Mouse (Mus musculus): ENCODE data around the gene Zbtb20. TPM values are rescaled to one million over a fixed set of nuclear protein-coding genes. Genes with fewer than 3 reads are reported as not detected.

The Zbtb20 gene
- polyA plus RNA-seq, 1 experiment from 2014 or later: 15.4 TPM

DNA sequence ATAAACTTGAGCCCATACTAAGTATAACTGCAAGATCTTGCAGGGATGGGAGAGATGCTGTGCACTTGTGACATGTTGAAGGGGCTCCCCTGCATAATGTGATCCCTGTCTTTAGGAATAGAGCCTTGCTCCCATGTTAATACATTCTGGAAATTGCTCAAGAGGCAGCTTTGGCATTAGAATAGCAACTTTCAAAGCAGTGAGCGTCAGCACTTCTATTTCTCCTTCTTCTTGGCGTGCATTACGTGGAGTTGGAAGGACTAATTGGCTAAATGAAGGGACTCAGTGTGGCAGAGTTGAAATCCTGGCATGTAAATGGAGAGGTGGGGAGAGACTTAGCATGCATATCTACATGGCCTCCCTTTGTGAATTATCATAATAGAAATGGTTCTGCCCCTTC, 658.4 kb downstream of the Zbtb20 start:
- H3K27me3 ChIP-seq (ENCODE audit: control insufficient read depth, insufficient read depth, low read length): no peaks in the 10 kb centered on the region
- WGBS: 92% methylated on average over 3 of the region's 3 CpGs
- no peak for DNase-seq (ENCODE audit: low spot score)
- no peak overlapping the region for H3K9ac ChIP-seq (replicated peaks; ENCODE audit: low read length)
- no peak overlapping the region for H3K27ac ChIP-seq (replicated peaks; ENCODE audit: low read depth, low read length)
- H3K36me3 ChIP-seq (replicated peaks; ENCODE audit: control insufficient read depth, insufficient read depth, low read depth, low read length): no peaks in the 10 kb centered on the region
- no peaks in the 10 kb centered on the region for H3K4me1 ChIP-seq (ENCODE audit: control insufficient read depth, insufficient read depth, low read length)
- no peak overlapping the region for H3K4me2 ChIP-seq (ENCODE audit: low read depth, low read length)
- H3K4me3 ChIP-seq (ENCODE audit: low read depth, low read length): no peak overlapping the region
- ATAC-seq (replicated peaks; ENCODE audit: insufficient number of reproducible peaks, low FRiP score, low TSS enrichment, low read depth): no peak
- H3K9me3 ChIP-seq (replicated peaks; ENCODE audit: control insufficient read depth, low read length): no peaks in the 10 kb centered on the region

DNA sequence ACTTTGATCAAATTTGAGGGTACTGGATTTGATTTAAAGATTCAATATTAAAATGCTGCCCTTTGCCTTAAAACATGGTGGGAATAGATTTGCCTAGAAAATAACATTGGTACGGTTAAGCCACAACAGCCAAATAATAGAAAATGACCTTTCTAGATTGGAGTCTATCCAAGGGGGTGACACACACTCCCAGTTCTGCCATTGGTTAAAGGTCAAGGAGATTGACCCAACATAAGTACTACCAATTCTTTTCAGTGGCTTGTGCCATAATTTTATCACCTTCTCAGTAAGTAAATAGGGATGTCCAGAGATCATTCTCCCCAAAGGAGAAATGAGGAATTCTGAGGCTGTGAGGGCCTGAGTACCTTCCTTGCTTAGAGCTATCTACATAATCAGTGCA, 660.2 kb downstream of the Zbtb20 start:
- H3K4me2 ChIP-seq (ENCODE audit: low read depth, low read length): no peak overlapping the region
- H3K27ac ChIP-seq (replicated peaks; ENCODE audit: low read depth, low read length): no peak overlapping the region
- 92% methylated on average over 1 of the region's 1 CpGs for WGBS
- H3K27me3 ChIP-seq (ENCODE audit: control insufficient read depth, insufficient read depth, low read length): no peaks in the 10 kb centered on the region
- no peak overlapping the region for H3K9ac ChIP-seq (replicated peaks; ENCODE audit: low read length)
- ATAC-seq (replicated peaks; ENCODE audit: insufficient number of reproducible peaks, low FRiP score, low TSS enrichment, low read depth): no peak
- H3K36me3 ChIP-seq (replicated peaks; ENCODE audit: control insufficient read depth, insufficient read depth, low read depth, low read length): no peaks in the 10 kb centered on the region
- DNase-seq (ENCODE audit: low spot score): no peak
- H3K4me3 ChIP-seq (ENCODE audit: low read depth, low read length): no peak overlapping the region
- no peaks in the 10 kb centered on the region for H3K4me1 ChIP-seq (ENCODE audit: control insufficient read depth, insufficient read depth, low read length)
- no peaks in the 10 kb centered on the region for H3K9me3 ChIP-seq (replicated peaks; ENCODE audit: control insufficient read depth, low read length)

DNA sequence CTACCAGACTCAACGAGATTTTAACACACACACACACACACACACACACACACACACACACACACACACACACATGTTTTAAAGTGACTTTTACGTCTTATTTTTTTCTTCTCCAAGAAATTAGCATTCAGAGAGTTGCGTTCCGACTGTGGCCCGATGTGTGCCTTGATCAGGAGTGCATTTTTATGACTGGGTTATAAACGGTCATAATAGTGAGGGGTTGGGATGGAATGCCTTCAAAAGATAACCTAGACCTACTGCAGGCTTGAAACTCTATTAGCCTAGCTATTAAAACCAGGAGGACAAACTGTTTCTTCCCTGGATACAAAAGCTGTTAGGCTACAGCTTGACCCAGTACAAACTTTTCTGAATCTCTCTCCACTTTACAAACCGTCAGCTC, 661.5 kb downstream of the Zbtb20 start:
- no peak overlapping the region for H3K4me3 ChIP-seq (ENCODE audit: low read depth, low read length)
- no peak overlapping the region for H3K4me2 ChIP-seq (ENCODE audit: low read depth, low read length)
- no peaks in the 10 kb centered on the region for H3K27me3 ChIP-seq (ENCODE audit: control insufficient read depth, insufficient read depth, low read length)
- no peak overlapping the region for H3K27ac ChIP-seq (replicated peaks; ENCODE audit: low read depth, low read length)
- no peak for DNase-seq (ENCODE audit: low spot score)
- H3K36me3 ChIP-seq (replicated peaks; ENCODE audit: control insufficient read depth, insufficient read depth, low read depth, low read length): no peaks in the 10 kb centered on the region
- 82% methylated on average over 7 of the region's 7 CpGs for WGBS
- ATAC-seq (replicated peaks; ENCODE audit: insufficient number of reproducible peaks, low FRiP score, low TSS enrichment, low read depth): no peak
- no peaks in the 10 kb centered on the region for H3K4me1 ChIP-seq (ENCODE audit: control insufficient read depth, insufficient read depth, low read length)
- H3K9me3 ChIP-seq (replicated peaks; ENCODE audit: control insufficient read depth, low read length): no peaks in the 10 kb centered on the region
- H3K9ac ChIP-seq (replicated peaks; ENCODE audit: low read length): no peak overlapping the region

DNA sequence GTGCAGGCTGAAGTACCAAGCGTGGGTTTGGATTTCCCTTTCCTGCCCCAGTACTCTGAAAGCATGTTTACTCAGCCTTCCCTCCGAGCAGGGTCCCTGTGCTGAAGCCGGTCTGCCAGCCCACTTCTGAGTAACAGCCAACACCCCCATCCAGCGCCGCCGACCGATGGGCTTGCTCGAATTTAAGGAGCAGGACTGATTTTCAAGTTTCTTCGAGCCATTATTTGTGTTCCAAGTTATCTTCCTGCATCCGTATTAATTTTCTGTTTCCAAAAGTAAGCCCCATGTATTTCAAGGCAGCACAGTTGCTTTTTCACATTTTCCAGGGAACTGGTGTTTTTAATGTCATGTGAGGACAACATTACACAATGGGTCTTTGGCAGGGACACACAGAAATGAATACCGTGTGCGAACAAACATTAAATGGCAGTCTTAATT, 664.0 kb downstream of the Zbtb20 start:
- Histone ChIP-seq H3K4me3 (ENCODE audit: low read depth, low read length) (no peak overlapping the region), H3K4me2 (ENCODE audit: low read depth, low read length) (no peak overlapping the region), H3K27ac (replicated peaks; ENCODE audit: low read depth, low read length) (no peak overlapping the region), H3K9me3 (replicated peaks; ENCODE audit: control insufficient read depth, low read length) (no peaks in the 10 kb centered on the region), H3K36me3 (replicated peaks; ENCODE audit: control insufficient read depth, insufficient read depth, low read depth, low read length) (no peaks in the 10 kb centered on the region), H3K27me3 (ENCODE audit: control insufficient read depth, insufficient read depth, low read length) (no peaks in the 10 kb centered on the region), H3K9ac (replicated peaks; ENCODE audit: low read length) (no peak overlapping the region), H3K4me1 (ENCODE audit: control insufficient read depth, insufficient read depth, low read length) (no peaks in the 10 kb centered on the region)
- no peak for ATAC-seq (replicated peaks; ENCODE audit: insufficient number of reproducible peaks, low FRiP score, low TSS enrichment, low read depth)
- DNase-seq (ENCODE audit: low spot score): no peak
- 83% methylated on average over 12 of the region's 12 CpGs for WGBS

DNA sequence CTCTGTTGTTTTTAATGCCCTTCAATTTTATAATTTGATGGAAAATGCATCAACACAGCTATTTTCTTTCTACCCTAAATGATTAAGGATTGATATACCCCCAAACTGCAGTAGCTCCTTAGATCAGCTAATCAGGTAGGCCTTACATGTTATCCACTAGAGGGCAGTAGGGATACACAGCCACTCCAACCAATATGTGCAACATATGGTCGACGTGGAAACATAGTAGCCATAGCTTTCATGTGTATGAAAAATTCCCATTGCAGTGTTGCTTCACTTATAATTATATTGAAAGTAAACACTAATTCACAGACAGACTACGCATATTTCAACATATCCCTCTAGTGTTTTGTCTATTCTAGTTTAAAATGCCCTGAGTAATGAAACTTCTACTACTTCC, 664.4 kb downstream of the Zbtb20 start:
- H3K4me3 ChIP-seq (ENCODE audit: low read depth, low read length): no peak overlapping the region
- ATAC-seq (replicated peaks; ENCODE audit: insufficient number of reproducible peaks, low FRiP score, low TSS enrichment, low read depth): no peak
- no peaks in the 10 kb centered on the region for H3K9me3 ChIP-seq (replicated peaks; ENCODE audit: control insufficient read depth, low read length)
- no peak overlapping the region for H3K4me2 ChIP-seq (ENCODE audit: low read depth, low read length)
- H3K9ac ChIP-seq (replicated peaks; ENCODE audit: low read length): no peak overlapping the region
- no peaks in the 10 kb centered on the region for H3K27me3 ChIP-seq (ENCODE audit: control insufficient read depth, insufficient read depth, low read length)
- no peaks in the 10 kb centered on the region for H3K36me3 ChIP-seq (replicated peaks; ENCODE audit: control insufficient read depth, insufficient read depth, low read depth, low read length)
- H3K27ac ChIP-seq (replicated peaks; ENCODE audit: low read depth, low read length): no peak overlapping the region
- DNase-seq (ENCODE audit: low spot score): peak; percentile 75
- H3K4me1 ChIP-seq (ENCODE audit: control insufficient read depth, insufficient read depth, low read length): no peaks in the 10 kb centered on the region
- 19% methylated on average over 3 of the region's 3 CpGs for WGBS

DNA sequence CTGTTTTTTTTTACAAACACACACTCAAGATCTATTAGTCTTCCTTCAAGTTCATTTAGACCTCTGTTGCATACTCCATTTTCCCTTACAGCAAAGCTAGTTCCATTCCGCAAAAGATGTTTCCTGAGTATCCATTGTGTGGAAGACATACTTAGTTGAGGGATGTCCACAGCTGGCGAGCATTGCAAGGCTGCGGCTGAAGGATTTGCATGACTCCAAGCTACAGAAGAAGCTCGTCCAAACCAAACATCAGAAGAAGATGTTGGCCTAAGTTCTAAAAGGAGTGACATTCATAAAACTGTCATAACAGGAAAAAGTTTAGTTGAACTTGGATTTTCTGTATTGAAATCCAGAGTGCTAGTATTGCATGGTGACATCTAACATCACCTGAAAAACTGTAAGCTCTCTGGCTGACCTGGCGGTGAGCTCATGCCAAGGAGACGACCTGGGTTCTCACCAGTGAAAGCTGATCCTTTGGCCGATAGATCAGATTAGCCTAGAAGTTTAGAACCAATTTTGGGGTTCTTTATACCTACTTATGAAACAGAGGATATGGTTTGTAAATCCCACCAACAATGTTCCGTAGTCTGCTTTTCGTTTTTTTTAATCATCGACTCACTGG, 665.0 kb downstream of the Zbtb20 start:
- ATAC-seq (replicated peaks; ENCODE audit: insufficient number of reproducible peaks, low FRiP score, low TSS enrichment, low read depth): no peak
- H3K27ac ChIP-seq (replicated peaks; ENCODE audit: low read depth, low read length): no peak overlapping the region
- no peaks in the 10 kb centered on the region for H3K4me1 ChIP-seq (ENCODE audit: control insufficient read depth, insufficient read depth, low read length)
- H3K4me2 ChIP-seq (ENCODE audit: low read depth, low read length): no peak overlapping the region
- no peaks in the 10 kb centered on the region for H3K9me3 ChIP-seq (replicated peaks; ENCODE audit: control insufficient read depth, low read length)
- 92% methylated on average over 10 of the region's 10 CpGs for WGBS
- H3K9ac ChIP-seq (replicated peaks; ENCODE audit: low read length): no peak overlapping the region
- H3K36me3 ChIP-seq (replicated peaks; ENCODE audit: control insufficient read depth, insufficient read depth, low read depth, low read length): no peaks in the 10 kb centered on the region
- DNase-seq (ENCODE audit: low spot score): no peak
- H3K4me3 ChIP-seq (ENCODE audit: low read depth, low read length): no peak overlapping the region
- H3K27me3 ChIP-seq (ENCODE audit: control insufficient read depth, insufficient read depth, low read length): no peaks in the 10 kb centered on the region

DNA sequence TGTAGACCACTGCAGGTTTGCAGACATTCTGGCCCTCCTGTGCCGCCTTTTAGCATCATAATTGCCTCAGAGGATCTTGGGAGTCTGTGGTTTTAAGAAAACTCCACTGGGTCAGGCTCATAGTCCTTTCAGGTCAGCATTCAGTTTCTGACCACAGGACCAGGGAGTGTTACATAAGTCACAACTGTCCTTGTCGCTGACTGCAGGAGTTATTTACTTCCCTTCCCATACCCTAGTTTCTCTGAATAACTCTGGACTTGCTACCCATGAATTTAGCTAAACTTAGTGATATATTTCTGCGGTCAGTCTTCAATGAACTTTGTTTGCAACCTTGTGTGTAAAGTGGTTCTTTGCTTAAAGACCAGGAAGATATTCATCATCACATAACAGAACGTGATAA, 669.6 kb downstream of the Zbtb20 start:
- H3K27ac ChIP-seq (replicated peaks; ENCODE audit: low read depth, low read length): no peak overlapping the region
- 88% methylated on average over 4 of the region's 4 CpGs for WGBS
- H3K4me3 ChIP-seq (ENCODE audit: low read depth, low read length): no peak overlapping the region
- no peak overlapping the region for H3K4me2 ChIP-seq (ENCODE audit: low read depth, low read length)
- no peaks in the 10 kb centered on the region for H3K27me3 ChIP-seq (ENCODE audit: control insufficient read depth, insufficient read depth, low read length)
- no peaks in the 10 kb centered on the region for H3K9me3 ChIP-seq (replicated peaks; ENCODE audit: control insufficient read depth, low read length)
- no peak overlapping the region for H3K9ac ChIP-seq (replicated peaks; ENCODE audit: low read length)
- no peak for ATAC-seq (replicated peaks; ENCODE audit: insufficient number of reproducible peaks, low FRiP score, low TSS enrichment, low read depth)
- no peaks in the 10 kb centered on the region for H3K36me3 ChIP-seq (replicated peaks; ENCODE audit: control insufficient read depth, insufficient read depth, low read depth, low read length)
- no peak for DNase-seq (ENCODE audit: low spot score)
- H3K4me1 ChIP-seq (ENCODE audit: control insufficient read depth, insufficient read depth, low read length): no peaks in the 10 kb centered on the region; the same call in 1 of the 2 replicates

DNA sequence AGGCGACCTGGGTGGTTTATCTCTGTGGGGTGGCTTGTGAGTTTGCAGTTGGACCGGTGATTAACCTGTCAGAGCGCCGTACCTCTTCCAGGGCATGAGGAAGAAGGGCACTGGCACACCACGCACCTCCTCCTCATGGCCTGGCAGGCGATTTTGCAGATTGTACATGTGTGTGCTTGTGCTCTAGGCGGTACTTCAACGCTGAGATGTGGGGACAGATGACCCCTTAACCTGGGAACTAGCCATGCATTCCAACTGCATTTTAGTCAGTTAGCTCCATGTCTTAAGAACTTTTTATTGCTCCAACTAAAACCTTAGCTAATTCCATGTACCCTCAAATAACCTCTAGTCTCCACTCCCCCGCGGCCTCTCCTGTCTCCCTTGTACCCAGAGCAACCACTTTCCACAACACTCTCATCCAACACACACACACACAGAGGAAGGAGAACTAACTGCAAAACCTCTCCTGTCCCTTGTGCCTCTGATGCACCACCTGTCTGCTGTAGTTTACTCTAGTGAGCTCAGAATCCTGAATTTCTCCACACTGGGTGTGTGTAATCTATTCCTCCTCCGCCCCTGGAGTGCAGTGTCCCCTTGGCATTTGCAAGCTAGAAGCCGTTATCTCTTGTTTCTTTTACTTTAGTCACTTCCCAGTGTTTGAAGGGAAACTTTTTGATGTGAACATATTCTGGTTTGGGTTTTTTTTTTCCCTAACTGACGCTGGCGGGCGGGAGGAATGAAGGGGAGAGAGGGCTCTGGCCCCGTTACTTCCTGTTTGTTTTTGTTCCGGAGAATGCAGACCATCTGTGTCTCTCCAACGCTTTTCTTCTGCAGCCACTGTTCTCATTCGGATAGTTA, 671.9 kb downstream of the Zbtb20 start:
- no peak overlapping the region; the same call in 1 of the 2 replicates for H3K4me2 ChIP-seq (ENCODE audit: low read depth, low read length)
- 37% methylated on average over 19 of the region's 19 CpGs for WGBS
- no peak for ATAC-seq (replicated peaks; ENCODE audit: insufficient number of reproducible peaks, low FRiP score, low TSS enrichment, low read depth)

More for the DNA sequence above, 671.9 kb downstream of the Zbtb20 start:
- H3K27ac ChIP-seq (replicated peaks; ENCODE audit: low read depth, low read length): no peak overlapping the region
- no peak overlapping the region for H3K4me3 ChIP-seq (ENCODE audit: low read depth, low read length)
- H3K9ac ChIP-seq (replicated peaks; ENCODE audit: low read length): no peak overlapping the region
- DNase-seq (ENCODE audit: low spot score): peak; percentile 37
- no peaks in the 10 kb centered on the region for H3K9me3 ChIP-seq (replicated peaks; ENCODE audit: control insufficient read depth, low read length)
- H3K4me1 ChIP-seq (ENCODE audit: control insufficient read depth, insufficient read depth, low read length): no peaks in the 10 kb centered on the region; the same call in 1 of the 2 replicates
- H3K27me3 ChIP-seq (ENCODE audit: control insufficient read depth, insufficient read depth, low read length): no peaks in the 10 kb centered on the region
- H3K36me3 ChIP-seq (replicated peaks; ENCODE audit: control insufficient read depth, insufficient read depth, low read depth, low read length): no peaks in the 10 kb centered on the region

Data from embryonic facial prominence, embryonic 11.5 days (tissue).